Mouse (Mus musculus) liver, embryonic 16.5 days (tissue): ENCODE results near the gene Phc3. TPM values are rescaled to one million over a fixed set of nuclear protein-coding genes. Genes with fewer than 3 reads are reported as not detected.

Source experiments
- polyA plus RNA-seq: library from polyadenylated mRNA; unstranded; fragments of >200 nt; fragmentation: Nextera tagmentation; extraction: Ambion mirVana; gene quantifications from 2 replicates; pipeline ENCODE4 v1.2.1, GENCODE M21; 2015

Phc3 gene
- polyA plus RNA-seq, 1 experiment from 2014 or later, result 1.8 TPM

Other genes starting within 250 kb of the Phc3 start
- 0.02 and 0.06 TPM in 2 replicates for gene Samd7, start 223.1 kb downstream of the Phc3 start, polyA plus RNA-seq
- 45.1 and 51.3 TPM in 2 replicates for gene Sec62, start 176.5 kb downstream of the Phc3 start, polyA plus RNA-seq
- 4.5 and 5.8 TPM in 2 replicates for gene Gpr160, start 113.5 kb downstream of the Phc3 start, polyA plus RNA-seq
- 5.4 TPM in 2 replicates for gene Prkci, start 26.3 kb upstream of the Phc3 start, polyA plus RNA-seq
- 4.2 and 5.6 TPM in 2 replicates for gene Skil, start 125.6 kb upstream of the Phc3 start, polyA plus RNA-seq
- 0.13 and 0.21 TPM in 2 replicates for gene Cldn11, start 180.5 kb upstream of the Phc3 start, polyA plus RNA-seq